Comparison of ENCODE assay signal across 8 mouse cellular contexts in the genomic region with DNA sequence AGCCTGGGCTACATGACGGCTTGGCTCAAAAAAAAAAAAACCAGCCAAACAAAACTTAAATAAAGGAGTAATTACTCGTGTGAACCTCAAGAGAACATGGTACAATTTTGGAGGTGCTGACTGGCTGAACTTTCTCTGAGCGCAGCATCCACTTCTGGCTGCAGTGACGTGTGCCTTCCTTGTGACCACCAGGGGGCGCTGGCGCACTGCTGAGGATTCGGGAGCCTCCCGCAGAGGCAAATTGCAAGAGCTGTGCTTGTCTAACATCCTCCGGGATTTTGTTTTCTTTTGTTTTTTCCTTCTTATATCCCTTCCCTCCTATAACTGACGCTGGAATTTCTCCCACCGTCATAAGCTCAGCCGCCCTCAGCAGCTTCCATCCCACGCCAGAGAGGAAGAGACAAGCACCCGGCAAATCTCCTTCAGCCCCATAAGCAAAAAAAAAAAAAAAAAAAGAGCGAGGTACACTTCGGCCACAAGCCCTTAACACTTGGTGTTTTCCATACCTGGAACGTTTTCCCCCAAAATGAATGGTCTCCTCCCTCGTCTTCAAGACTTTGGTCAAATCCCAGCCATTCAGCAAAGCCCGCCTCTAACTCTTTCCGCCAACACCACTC. TPM values are rescaled to one million over a fixed set of nuclear protein-coding genes. Genes with fewer than 3 reads are reported as not detected.
DNase-seq lines count a peak whose midpoint lies in the region; ATAC-seq lines count a peak whose summit lies in the region.

No protein-coding gene starts in this region.

- DNase-seq in adrenal gland, adult 18-20 months (ENCODE audit: low spot score in 2 of 2): peak; percentile 88 to 89
- DNase-seq in embryo, embryonic 11 days: peak; percentile 90
- DNase-seq in gastrocnemius, postnatal 36 days: peak; percentile 72 to 76
- peak; percentile 80 to 84 for DNase-seq in left cerebral cortex, postnatal 36 days (ENCODE audit: low spot score in 2 of 2)
- peak; percentile 66 for DNase-seq in skeletal muscle tissue, adult 2 months (ENCODE audit: low read depth, low spot score)

- H3K4me1 ChIP-seq in intestine, embryonic 16.5 days (ENCODE audit: control insufficient read depth, insufficient read depth, low read length): peaks cover 5% of the 10 kb centered on the region
- no peaks in the 10 kb centered on the region for H3K4me1 ChIP-seq in midbrain, embryonic 12.5 days

- H3K27ac ChIP-seq in intestine, embryonic 16.5 days (ENCODE audit: low read length): no peak overlapping the region
- no peak overlapping the region for H3K27ac ChIP-seq in midbrain, embryonic 12.5 days (replicated peaks)

- no peaks in the 10 kb centered on the region for H3K36me3 ChIP-seq in intestine, embryonic 16.5 days (ENCODE audit: control insufficient read depth, insufficient read depth, low read length)
- H3K36me3 ChIP-seq in midbrain, embryonic 12.5 days: peaks cover 3% of the 10 kb centered on the region

- 10% methylated on average over 20 of the region's 20 CpGs for WGBS in intestine, embryonic 16.5 days
- WGBS in midbrain, embryonic 12.5 days: 11% methylated on average over 20 of the region's 20 CpGs

- peak overlapping the region; percentile 41 for H3K4me2 ChIP-seq in intestine, embryonic 16.5 days (ENCODE audit: low read depth, low read length)
- peak overlapping the region; percentile 52 for H3K4me2 ChIP-seq in midbrain, embryonic 12.5 days (replicated peaks)

- intact Hi-C loops in gastrocnemius, postnatal 36 days (cut with DNase I): loop anchor here (1.0 to 2.0 kb wide), 2 partner anchors 102 to 214 kb away; no protein-coding TSS in a partner anchor
- intact Hi-C loops in left cerebral cortex, postnatal 36 days (cut with DNase I): loop anchor here (2.0 to 5.0 kb wide), 2 partner anchors 99 to 214 kb away; no protein-coding TSS in a partner anchor

- peak; percentile 76; the same call in 1 of the 2 replicates for ATAC-seq in intestine, embryonic 16.5 days
- ATAC-seq in midbrain, embryonic 12.5 days (ENCODE audit: low FRiP score, low read depth): peak; percentile 34; the same call in 1 of the 2 replicates
- ATAC-seq in inflammation-experienced regulatory T-cells, adult 6 months: no peak

- H3K9me3 ChIP-seq in intestine, embryonic 16.5 days (ENCODE audit: control insufficient read depth, low read length): no peaks in the 10 kb centered on the region; the same call in 1 of the 2 replicates
- 0 out of 2 replicates have a peak, but pooled peaks cover 3% of the 10 kb centered on the region for H3K9me3 ChIP-seq in midbrain, embryonic 12.5 days

- peak overlapping the region; percentile 48; the same call in 1 of the 2 replicates for H3K9ac ChIP-seq in intestine, embryonic 16.5 days (ENCODE audit: low read depth, low read length)
- H3K9ac ChIP-seq in midbrain, embryonic 12.5 days (replicated peaks): 0 out of 2 replicates have a peak overlapping the region, but pooled peaks have one; percentile 37

- H3K27me3 ChIP-seq in intestine, embryonic 16.5 days (replicated peaks; ENCODE audit: control insufficient read depth, insufficient read depth, low read length): no peaks in the 10 kb centered on the region
- peaks cover 17% of the 10 kb centered on the region for H3K27me3 ChIP-seq in midbrain, embryonic 12.5 days

- H3K4me3 ChIP-seq in intestine, embryonic 16.5 days (ENCODE audit: low read length): peak overlapping the region; percentile 41
- H3K4me3 ChIP-seq in midbrain, embryonic 12.5 days: peak overlapping the region; percentile 32

RNA-seq across cellular contexts. Expression of a gene that starts 17.9 kb away (rescaled TPM):
- 1 to 10 TPM; 4.0 to 5.2 TPM for total RNA-seq in adrenal gland, adult 18-20 months (2021)
- 1 to 10 TPM in 1 of 2 experiments, under 1 TPM in 1; 0.91 to 1.6 TPM for total RNA-seq in gastrocnemius, postnatal 36 days (2021)
- polyA plus RNA-seq in intestine, embryonic 16.5 days (2015; fragmentation: Nextera tagmentation; extraction: Ambion mirVana): 11.9 and 12.5 TPM in 2 replicates
- 10 to 100 TPM; 11.1 to 11.7 TPM for total RNA-seq in left cerebral cortex, postnatal 36 days (2021)
- 37.5 and 37.8 TPM in 2 replicates for polyA plus RNA-seq in midbrain, embryonic 12.5 days (2016; fragmentation: Nextera tagmentation; extraction: Ambion mirVana)
- polyA plus RNA-seq in inflammation-experienced regulatory T-cells, adult 6 months (2017; shearing (Covaris generic)): 1 to 10 TPM; 2.6 to 5.2 (median 3.6) TPM
